Mouse (Mus musculus) colon, adult 2 months (tissue): ENCODE data around the gene Apba1. TPM values are rescaled to one million over a fixed set of nuclear protein-coding genes. Genes with fewer than 3 reads are reported as not detected.

ENCODE experiments used
- polyA plus RNA-seq: library from polyadenylated mRNA; depleted of rRNA; stranded (reverse); fragments of >200 nt; gene quantifications from 2 replicates; pipeline ENCODE4 v1.2.3, GENCODE M21; 2012; rRNA removed

Gene Apba1
- polyA plus RNA-seq, result 3.0 and 3.1 TPM in 2 replicates

GRCm38 (mm10) chr19:23758554-23759321 lies at the start of gene Apba1:
Gene Apba1 (plus strand): TSS chr19:23758887.

Other genes with a start within 250 kb of the Apba1 start
- not detected in 2 replicates for gene 1700028P14Rik, start 106.1 kb upstream of the Apba1 start, polyA plus RNA-seq
- gene Ptar1, start 71.5 kb upstream of the Apba1 start, polyA plus RNA-seq, result 1.0 and 1.2 TPM in 2 replicates